Mouse (Mus musculus) spleen, postnatal 4 days (tissue): ENCODE results near the gene Rasgef1b.

Experiments
- DNase-seq, 2 experiments: peaks; one replicate each; pipeline ENCODE4 v3.0.0; 2022; ENCODE audit warnings: low spot score in 2 of 2

Rasgef1b gene

DNA sequence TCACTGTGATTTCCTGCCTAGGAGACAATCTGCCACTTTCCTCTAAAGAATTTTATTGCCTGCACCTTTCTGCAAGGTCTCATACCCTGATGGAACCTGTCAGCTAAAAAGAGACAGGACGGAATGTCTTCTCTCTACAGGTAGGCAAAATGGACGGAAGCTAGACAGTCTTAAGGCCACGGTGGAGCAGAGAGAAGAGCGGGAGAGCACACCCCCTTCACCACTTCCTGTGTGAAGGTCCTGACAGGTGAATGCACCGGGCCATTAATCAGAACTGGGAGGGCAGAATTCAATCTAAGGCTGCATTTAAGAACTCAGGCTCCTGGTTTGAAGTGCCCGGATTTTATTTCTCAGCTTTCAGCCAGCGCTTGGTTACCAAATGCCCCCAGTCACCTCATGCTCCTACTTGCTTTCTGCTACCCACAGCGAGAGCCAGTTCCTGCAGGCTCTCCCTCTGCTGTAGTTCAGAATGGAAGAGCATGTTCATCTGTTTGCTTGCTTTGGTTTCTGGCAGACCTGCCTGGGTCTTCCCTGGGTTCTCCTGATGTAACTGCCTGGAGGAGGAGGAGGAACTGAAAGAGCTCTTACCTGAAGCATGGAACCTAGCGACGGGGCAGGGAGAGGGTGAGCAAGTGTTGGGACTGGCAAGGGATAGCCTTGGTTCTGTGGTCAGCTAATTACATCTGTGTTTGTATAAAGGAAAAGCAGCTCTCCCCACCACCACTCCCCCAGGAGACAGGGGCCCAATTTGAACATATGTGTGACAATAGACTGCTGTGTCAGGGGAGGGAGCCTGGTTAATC is 233.3 kb downstream of the Rasgef1b start:
- DNase-seq, result no peak

GRCm38 (mm10) chr5:99493861-99494260 is 235.0 kb downstream of the Rasgef1b start:
- no peak for DNase-seq

GRCm38 (mm10) chr5:99493017-99493416 is 235.8 kb downstream of the Rasgef1b start:
- DNase-seq, result no peak

DNA sequence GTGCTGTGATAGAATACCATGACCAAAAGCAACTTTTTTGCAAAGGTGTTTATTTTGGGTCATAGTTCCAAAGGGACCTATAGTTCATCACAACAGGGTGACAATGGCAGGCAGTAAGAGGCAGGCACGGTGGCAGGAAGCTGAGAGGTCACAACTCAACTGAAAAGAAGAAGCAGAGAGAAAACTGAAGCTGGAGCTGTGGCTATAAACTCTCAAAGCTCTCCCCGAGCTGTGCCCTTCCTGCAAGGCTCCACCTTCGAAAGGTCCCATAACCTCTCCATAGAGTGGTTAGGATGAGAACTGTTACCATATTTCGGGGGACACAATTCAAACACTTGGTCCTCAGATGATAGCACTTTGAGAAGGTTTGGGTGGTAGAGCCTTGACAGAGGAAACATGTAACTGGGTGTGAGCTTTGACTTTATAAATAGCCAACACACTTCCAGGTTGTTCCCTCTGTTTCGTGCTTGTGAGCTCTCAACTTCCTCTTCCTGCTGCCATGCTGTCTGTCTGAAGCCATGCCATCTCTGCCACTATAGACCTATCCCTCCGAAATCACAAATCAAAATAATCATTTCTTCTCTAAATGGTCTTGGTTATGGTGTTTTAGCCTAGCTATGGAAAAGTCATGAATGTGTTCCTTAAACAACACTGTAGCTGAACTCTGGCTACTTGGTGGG is 240.2 kb downstream of the Rasgef1b start:
- no peak for DNase-seq

DNA sequence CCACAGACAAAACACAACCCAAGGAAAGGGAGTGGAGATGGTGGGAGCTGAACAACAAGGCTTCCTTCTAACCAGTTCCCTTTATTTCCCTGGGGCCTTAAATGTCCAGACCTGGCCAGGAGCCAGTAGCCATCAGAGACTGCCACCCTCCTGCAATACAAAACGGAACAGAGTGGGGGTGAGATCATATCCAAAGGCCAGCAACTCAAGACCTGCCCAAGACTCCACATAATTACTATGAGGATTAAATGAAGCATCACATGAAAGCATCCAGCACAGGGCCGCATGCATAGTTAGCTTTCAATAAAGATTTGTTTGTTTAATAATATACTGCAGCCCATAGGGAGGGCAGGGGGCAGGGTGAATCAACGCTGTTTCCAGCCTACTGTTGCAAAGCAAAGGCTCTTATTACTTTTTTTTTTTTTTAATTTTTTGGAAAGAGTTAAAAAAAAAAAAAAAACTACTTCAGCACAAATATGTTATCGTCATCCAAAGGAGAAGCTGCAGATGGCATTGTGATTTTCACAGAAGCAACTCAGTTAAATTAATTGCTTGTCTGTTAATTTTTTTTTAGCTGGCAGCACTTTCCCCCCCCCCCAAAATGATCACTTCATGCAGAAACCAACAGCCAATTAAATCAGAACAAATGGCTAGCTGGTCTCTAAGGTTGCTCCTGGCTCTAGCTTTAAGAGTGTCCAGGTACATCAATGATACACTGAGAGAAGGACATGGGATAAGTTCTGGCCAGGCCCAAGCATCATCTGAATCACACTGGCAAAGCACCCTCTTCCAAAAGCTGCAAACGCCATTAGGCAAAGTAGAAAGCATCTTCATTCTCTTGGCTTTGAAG is 241.6 kb downstream of the Rasgef1b start:
- no peak for DNase-seq

DNA sequence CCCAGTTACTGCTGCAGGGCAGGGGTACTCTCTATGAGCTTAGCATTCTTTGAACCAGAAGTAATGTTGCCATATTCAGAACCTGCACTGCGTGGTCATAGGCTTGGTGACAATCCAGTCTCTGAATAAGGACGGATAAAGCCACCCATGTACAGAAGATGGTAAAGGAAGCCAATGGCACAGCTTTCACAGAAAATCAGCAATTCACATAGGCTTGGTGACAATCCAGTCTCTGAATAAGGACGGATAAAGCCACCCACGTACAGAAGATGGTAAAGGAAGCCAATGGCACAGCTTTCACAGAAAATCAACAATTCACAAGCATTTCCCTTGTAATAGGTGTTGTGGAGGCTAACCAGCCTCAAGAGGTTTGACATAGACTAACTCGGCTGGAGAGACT is 245.7 kb downstream of the Rasgef1b start:
- no peak for DNase-seq

DNA sequence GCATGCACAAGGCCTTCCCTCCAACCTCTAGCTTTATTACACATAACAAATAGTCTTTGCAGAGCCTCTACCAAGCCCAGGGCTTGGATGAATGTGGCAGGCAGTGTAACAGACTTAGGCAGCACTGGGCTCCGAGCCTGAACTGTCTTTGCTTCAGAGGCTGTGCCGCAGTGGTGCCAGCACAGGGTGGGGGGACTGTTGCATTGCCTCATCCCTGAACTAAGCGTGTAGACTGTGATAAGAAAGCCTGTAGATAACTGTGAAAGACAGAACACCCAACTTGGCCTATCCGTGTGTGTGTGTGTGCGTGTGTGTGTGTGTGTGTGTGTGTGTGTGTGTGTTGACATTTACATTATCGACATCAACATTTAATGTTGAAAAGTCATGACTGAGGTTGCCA is 246.3 kb downstream of the Rasgef1b start:
- no peak for DNase-seq

DNA sequence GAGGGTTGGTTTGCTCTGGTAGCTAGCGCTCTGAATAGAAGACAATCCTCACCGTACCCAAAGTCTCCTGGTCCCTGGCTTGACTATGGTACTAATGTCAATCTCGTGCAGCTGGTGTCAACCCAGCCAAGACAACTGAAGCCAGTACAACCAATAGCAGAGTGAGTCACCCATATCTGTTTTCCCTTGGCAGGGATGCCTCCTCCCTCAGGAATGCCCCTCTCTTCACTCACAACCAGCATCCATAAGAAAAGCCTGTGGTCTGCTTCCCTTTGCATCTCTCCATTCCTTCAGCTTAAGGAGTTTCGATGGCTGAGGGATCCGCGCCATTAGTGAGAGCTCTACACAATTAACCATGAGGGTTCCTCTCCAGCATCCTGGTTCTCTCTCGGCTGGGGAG is 246.8 kb downstream of the Rasgef1b start:
- no peak for DNase-seq

GRCm38 (mm10) chr5:99480078-99481031 is 248.5 kb downstream of the Rasgef1b start:
- no peak for DNase-seq

DNA sequence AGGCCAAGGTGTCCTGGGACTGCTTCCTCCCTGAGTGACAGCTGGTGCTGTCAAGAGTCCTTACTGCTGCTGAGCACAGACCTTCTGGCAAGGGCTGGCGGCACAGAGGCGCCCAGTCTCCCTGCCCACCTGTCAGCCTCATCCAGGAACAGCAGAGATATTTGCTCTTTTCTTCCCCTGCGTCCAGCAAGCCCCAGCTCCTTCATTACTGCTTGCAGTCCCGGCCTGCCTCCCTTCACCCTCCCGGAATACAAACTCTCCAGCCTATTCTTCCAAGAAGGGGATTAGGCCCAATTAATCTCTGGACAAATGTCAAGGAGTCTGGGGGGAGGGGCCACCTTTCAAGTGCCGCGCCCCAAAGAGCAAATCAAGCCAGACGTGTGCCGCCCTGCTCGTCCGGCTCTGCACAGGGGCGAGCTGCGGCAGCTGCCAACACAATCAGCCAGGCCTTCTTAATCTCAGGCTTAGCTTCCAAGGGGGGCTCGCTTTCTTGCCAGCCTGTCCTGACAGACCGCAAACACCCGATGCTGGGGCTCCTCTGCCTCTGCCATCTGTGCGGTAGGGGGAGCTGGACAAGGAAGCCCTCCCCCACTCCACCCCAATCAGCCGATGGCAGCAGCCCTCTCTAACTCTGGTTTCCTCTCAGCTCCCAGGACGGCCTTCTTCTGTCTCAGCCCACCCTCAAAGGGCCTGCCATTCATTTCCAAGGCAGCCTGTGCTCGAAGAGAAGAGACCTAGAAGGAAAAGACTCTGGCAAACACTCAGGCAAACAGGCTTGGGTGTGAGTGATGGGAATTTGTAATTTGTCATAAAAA is 249.4 kb downstream of the Rasgef1b start:
- peak; percentile 41 to 68 for DNase-seq

- DNase-seq, result peak in 1 of 2 experiments; percentile 51
Observed at GRCm38 (mm10) chr5:99478716-99479115, 250.1 kb downstream of the Rasgef1b start.

GRCm38 (mm10) chr5:99477420-99477815 is 251.4 kb downstream of the Rasgef1b start:
- DNase-seq, result no peak

DNA sequence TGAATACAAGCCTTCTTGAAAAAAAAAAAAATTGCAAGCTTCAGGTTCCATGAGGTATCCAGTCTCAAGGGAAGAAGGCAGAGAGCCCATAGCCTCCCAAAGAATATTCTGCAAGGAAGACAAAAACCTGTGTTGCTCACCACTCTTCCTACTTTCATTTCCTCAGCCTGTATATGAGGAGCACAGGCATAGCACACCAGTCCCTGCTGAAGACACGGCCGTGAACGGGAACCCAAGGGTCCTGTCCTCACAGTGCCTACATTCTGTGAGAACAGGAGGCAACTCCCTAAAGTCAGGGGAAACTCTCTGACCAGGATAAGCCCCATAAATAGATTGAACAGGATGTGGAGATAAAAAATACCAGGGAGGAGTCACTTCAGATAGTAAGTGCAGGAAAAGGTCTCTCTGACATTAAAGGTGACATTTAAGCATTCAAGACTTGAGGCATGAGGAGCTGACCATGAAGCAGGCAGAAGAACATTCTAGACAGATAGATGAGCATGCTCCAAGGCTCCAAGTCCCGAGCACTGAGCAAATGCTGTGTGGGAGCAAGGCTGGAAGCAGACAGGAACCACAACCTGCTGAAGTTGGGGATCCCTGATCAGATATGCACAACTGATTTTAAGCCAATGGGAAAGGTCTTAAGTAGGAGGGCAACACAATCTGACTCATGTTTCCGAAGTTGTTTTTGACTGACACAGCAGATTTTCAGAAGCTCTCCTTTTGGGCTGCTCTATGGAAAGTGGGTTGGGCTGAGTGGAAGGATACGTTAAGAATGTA is 252.0 kb downstream of the Rasgef1b start:
- DNase-seq, result no peak

GRCm38 (mm10) chr5:99472607-99473335 is 256.1 kb downstream of the Rasgef1b start:
- DNase-seq, result no peak

GRCm38 (mm10) chr5:99471790-99472189 is 257.1 kb downstream of the Rasgef1b start:
- no peak for DNase-seq

DNA sequence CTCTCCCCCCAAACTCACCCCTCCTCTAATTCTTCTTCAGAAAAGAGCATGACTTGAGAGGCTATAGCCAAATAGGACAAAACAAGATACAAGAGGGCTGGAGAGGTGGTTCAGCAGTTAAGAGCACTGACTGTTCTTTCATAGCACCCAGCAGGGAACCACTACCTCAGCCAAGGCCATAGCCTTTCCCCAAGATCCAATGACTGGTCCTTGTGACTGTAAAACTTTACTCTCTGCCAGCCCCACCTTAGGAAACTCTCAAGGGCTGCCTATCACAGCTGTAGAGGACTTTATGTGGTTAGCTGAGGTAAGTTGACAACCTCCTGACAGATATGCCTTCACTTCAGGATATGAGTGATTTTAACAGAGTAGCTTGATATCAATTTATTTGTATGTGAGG is 258.3 kb downstream of the Rasgef1b start:
- DNase-seq, result no peak

DNA sequence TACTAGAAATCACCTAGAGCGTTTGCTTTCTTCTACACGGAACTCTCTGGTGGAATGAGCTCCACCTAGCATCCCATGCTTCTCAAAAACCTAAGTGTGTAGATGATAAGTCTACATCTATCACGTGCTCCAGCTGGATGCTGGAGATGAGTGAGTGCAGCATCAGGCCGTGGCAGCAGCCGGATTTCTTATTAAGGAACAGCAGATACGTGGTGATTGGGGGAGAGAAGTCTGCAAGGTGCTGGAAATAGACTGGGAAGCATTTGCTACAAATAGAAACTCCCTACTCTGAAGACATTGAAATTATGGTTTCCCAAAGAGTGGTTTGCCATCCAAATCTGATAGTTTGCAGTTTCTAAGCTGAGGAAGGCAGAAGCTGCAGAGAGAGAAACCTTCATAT is 269.9 kb downstream of the Rasgef1b start:
- DNase-seq, result no peak

- DNase-seq, result no peak
Observed at GRCm38 (mm10) chr5:99457291-99457690, 271.6 kb downstream of the Rasgef1b start.

DNA sequence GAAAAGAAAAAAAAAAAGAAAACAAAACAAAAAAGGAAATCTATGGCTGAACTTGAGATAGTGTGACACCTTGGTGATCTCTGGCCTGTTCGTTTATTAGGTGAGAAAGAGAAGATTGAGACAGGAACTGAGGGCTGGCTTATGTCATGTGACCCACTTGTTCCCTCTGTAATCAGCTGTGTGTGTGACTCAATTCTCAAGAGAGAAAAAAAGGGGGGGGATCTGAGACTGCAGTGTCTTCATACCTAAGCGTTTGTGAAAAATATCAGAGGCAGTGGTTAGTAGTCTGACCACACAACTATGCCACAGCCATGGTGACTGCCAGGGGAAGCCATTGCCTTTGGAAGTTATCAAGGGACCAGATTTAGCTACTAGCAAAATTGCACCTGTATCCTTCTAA is 276.9 kb downstream of the Rasgef1b start:
- no peak for DNase-seq
